Mouse (Mus musculus): ENCODE data around the gene Rai14.

GRCm38 (mm10) chr15:10759440-10759839, 45.0 kb upstream of the Rai14 start:
- TF ChIP-seq CTCF (IDR thresholded peaks at IDR 0.05; ENCODE audit: borderline replicate concordance, extremely low read depth, insufficient read depth, insufficient read length): no peak
- no peak for TF ChIP-seq POLR2A (IDR thresholded peaks at IDR 0.05; ENCODE audit: borderline replicate concordance, extremely low read depth, insufficient read depth, insufficient read length, poor library complexity, severe bottlenecking)
